Mouse (Mus musculus) bone marrow macrophage, adult 2 months (primary cell): ENCODE results near the gene Hc. TPM values are rescaled to one million over a fixed set of nuclear protein-coding genes. Genes with fewer than 3 reads are reported as not detected.

ENCODE experiments used
- H3K27ac ChIP-seq: 2 replicates; pipeline ENCODE4 v1.5.1; 2012; ENCODE audit warnings: low read depth, low read length; ENCODE audit not compliant: insufficient read depth
- H3K4me1 ChIP-seq: 2 replicates; pipeline ENCODE4 v1.6.1; 2012; ENCODE audit warnings: low read length; ENCODE audit not compliant: control insufficient read depth, insufficient read depth
- H3K4me3 ChIP-seq: 2 replicates; pipeline ENCODE4 v1.5.1; 2012; ENCODE audit warnings: mild to moderate bottlenecking, low read length, moderate library complexity; ENCODE audit not compliant: insufficient read depth
- CTCF ChIP-seq: IDR thresholded peaks from 2 replicates; pipeline ENCODE4 v1.5.1; 2012; ENCODE audit warnings: low read depth, mild to moderate bottlenecking, low read length, moderate library complexity
- POLR2A ChIP-seq: IDR thresholded peaks from 2 replicates; pipeline ENCODE4 v1.6.1; 2012; ENCODE audit warnings: mild to moderate bottlenecking, low read depth, low read length, borderline replicate concordance
- polyA plus RNA-seq: library from polyadenylated mRNA; stranded (reverse); fragments of >200 nt; gene quantifications from 2 replicates; pipeline ENCODE4 v1.2.4, GENCODE M21; 2012; ENCODE audit not compliant: missing spikeins, insufficient read depth, insufficient read length

Hc gene
- polyA plus RNA-seq, 1 experiment = not detected

- no peak for TF ChIP-seq CTCF
- TF ChIP-seq POLR2A = no peak
- H3K27ac ChIP-seq = no peak overlapping the region
- no peak overlapping the region for H3K4me3 ChIP-seq
- peaks cover 35% of the 10 kb centered on the region for H3K4me1 ChIP-seq
Observed at GRCm38 (mm10) chr2:34979459-34980011, 81.7 kb downstream of the Hc start.

- no peak for TF ChIP-seq CTCF
- no peak overlapping the region for H3K4me3 ChIP-seq
- H3K4me1 ChIP-seq = peaks cover 35% of the 10 kb centered on the region
- H3K27ac ChIP-seq = no peak overlapping the region
Observed at GRCm38 (mm10) chr2:34978226-34978625, 83.0 kb downstream of the Hc start.

GRCm38 (mm10) chr2:34976945-34977658, 84.1 kb downstream of the Hc start:
- no peak for TF ChIP-seq POLR2A
- TF ChIP-seq CTCF = no peak
- H3K27ac ChIP-seq = peak overlapping the region; percentile 82
- 0 out of 2 replicates have a peak overlapping the region, but pooled peaks have one; percentile 5 for H3K4me3 ChIP-seq
- H3K4me1 ChIP-seq = peaks cover 35% of the 10 kb centered on the region

GRCm38 (mm10) chr2:34976447-34976846, 84.8 kb downstream of the Hc start:
- Histone ChIP-seq H3K4me3 (no peak overlapping the region; the same call in 1 of the 2 replicates), H3K4me1 (peaks cover 35% of the 10 kb centered on the region), H3K27ac (peak overlapping the region; percentile 82)
- TF ChIP-seq POLR2A (no peak), CTCF (no peak)

GRCm38 (mm10) chr2:34973087-34973486, 88.2 kb downstream of the Hc start:
- TF ChIP-seq POLR2A (no peak), CTCF (no peak)
- no peak overlapping the region for H3K27ac ChIP-seq

GRCm38 (mm10) chr2:34971080-34971888, 90.0 kb downstream of the Hc start:
- Histone ChIP-seq H3K27ac (no peak overlapping the region), H3K4me1 (peaks cover 3% of the 10 kb centered on the region), H3K4me3 (no peak overlapping the region)
- no peak for TF ChIP-seq POLR2A
- TF ChIP-seq CTCF = no peak

More at GRCm38 (mm10) chr2:34973087-34973486, 88.2 kb downstream of the Hc start:
- H3K4me1 ChIP-seq = peaks cover 18% of the 10 kb centered on the region
- no peak overlapping the region for H3K4me3 ChIP-seq

- peaks cover 8% of the 10 kb centered on the region for H3K4me1 ChIP-seq
- no peak for TF ChIP-seq POLR2A
- peak; percentile 99 for TF ChIP-seq CTCF
- H3K27ac ChIP-seq = no peak overlapping the region
- no peak overlapping the region for H3K4me3 ChIP-seq
Observed at GRCm38 (mm10) chr2:34970092-34970750, 91.0 kb downstream of the Hc start.

- no peak overlapping the region for H3K4me3 ChIP-seq
- peaks cover 16% of the 10 kb centered on the region for H3K4me1 ChIP-seq
- no peak overlapping the region for H3K27ac ChIP-seq
- TF ChIP-seq CTCF = no peak
- TF ChIP-seq POLR2A = no peak
Observed at GRCm38 (mm10) chr2:34969166-34969565, 92.1 kb downstream of the Hc start.

- peaks cover 34% of the 10 kb centered on the region for H3K4me1 ChIP-seq
- no peak overlapping the region for H3K4me3 ChIP-seq
- H3K27ac ChIP-seq = no peak overlapping the region
- TF ChIP-seq POLR2A (no peak), CTCF (no peak)
Observed at GRCm38 (mm10) chr2:34966243-34966934, 94.8 kb downstream of the Hc start.
